Mouse (Mus musculus) urinary bladder, adult 18-20 months (tissue): Measurements from ENCODE around the gene Bicdl1.

Experiments used
- DNase-seq, 2 experiments: peaks; one replicate each; pipeline ENCODE4 v3.0.0; 2022; ENCODE audit warnings: low spot score in 2 of 2, mixed read lengths in 2 of 2

The Bicdl1 gene

DNA sequence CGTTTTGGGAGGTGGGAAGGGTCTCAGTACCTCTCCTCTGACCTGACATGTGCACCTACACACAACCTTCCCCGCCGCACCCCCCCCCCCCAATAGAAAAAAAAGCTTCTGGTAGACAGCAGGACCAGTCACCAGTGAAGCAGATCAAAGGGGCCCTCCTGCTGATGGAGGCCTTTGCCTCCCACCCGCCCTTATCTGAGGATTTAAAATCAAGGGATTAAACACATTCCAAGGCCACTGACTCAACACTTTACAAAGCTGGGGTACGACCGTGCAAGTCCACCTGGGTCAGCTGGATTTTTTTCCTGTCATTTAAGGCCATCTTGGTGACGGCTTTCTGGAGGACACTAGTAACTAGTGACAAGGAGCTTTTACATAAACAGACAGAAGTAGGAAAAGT lies 63.5 kb downstream of the Bicdl1 start:
- DNase-seq: no peak

DNA sequence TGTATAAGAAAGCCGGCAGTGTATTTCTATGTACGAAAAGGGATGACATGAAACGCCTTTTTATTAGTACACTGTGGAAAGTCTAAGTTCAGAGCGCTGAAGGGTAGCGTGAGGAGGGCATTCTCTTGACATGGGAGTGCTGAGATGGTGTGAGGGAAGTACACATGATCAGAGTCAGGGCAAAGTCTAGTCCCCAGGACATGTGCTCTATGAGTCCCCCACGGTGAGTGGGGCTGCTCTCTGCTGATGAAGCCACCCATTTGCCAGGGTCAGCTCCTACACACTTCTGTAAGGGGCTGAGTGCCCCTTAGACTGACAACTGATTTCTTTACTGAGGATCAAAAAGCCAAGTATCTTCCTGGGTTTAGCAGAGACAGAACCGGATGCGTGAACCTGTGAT lies 64.2 kb downstream of the Bicdl1 start:
- no peak for DNase-seq

DNA sequence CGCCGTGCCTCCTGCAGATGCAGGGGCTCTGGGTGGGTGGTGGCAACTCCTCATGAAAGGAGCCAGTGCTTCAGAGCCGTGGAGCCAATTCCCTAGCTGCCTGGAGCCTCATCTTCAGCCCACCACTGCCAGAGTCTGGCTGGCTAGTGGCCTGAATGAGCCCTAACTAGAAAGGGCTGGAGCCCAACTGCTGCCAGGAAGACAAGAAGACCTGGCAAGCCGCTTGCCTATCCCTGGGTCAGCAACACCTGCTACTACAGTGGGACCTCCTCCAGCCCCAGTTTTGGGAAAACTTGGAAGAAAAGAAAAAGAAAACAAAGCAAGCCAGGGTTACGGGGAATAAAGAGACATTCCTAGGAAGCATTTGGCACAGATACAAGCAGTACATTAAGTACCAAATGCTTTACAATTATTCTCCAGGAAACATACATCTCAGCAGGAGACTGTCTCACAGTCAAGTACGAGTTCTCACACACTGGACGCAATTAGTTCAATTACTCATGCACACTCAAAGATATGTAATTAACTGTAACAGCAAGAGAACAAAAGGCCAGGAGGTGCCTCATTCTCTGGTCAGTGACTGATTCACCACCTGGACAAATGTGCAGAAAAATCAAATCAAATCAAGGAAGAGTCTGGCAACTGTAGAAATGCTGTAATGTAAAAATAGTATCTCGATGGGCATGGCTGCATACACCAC lies 64.9 kb downstream of the Bicdl1 start:
- no peak for DNase-seq

DNA sequence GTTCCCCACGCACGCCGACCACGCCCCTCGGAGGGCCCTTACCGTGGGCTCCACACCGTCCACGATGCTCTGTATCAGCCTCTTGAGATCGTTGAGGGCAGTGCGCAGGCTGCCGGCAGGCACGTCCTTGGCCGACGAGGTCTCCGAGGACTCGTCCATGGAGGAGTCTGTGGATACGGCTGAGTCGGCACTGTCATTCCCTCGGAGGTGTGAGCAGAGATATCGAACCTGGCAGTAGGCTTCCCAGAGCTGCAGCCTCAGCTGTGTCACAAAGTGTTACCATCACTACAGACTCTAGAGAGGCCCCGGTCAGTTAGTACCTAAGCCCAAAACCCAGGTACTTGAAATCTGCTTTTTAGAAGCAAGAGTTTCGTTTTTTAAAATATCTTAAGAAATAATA lies 68.8 kb downstream of the Bicdl1 start:
- no peak for DNase-seq

DNA sequence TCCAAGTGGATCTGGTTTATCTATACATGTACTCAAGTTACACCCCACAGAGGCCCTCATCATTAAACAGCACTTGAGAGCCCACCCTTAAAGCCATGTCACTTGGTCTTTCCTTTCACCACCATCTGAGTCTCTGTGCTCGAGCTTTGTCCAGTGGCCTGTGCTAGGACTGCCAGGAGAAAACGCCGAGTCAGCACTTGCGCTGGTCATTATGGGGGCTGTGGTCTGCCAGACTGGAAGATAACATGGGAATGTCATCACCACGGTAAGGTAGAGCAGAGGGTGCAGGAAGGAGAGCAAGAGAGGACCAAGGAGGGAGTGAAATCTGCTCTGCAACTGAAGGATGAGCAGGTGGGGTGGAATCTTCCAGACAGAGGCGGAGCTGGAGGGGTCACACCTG lies 73.1 kb downstream of the Bicdl1 start:
- DNase-seq: no peak

DNA sequence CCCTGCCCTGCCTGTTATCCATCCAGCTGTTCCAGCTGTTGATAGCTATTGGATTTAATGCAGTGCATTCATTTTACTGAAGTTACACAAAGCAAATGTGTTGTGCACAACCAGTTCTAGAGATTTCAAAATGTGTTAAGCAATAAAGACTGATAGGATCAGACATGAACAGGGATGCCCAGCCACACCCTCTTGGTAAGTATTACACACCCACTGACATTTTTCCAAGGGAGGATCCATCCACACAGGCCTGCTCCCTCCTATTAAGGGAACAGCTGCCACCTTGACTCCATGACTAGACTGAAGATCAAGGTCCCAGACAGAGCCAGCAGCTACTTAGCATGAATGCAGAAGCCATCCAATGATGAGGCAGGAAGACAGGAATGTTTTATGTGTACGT lies 74.2 kb downstream of the Bicdl1 start:
- no peak for DNase-seq

DNA sequence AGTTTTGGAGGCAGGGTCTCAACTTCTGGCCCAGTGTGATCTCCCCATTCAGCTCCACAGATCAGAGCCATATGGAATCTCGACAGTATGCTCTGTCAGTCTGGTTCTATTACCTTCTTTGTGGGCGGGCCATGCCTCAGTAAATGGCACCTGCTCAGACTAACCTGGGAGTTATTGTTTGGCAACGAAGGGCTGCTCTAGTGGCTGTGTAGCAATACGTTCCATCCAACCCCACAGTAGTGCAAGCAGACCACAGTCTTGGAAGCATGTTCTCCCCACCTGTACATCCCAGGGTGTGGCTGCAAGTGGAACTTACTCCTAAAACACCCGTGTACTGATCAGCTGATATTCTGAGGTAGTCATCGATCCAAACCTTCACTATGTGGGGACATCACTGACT lies 74.7 kb downstream of the Bicdl1 start:
- DNase-seq: no peak

DNA sequence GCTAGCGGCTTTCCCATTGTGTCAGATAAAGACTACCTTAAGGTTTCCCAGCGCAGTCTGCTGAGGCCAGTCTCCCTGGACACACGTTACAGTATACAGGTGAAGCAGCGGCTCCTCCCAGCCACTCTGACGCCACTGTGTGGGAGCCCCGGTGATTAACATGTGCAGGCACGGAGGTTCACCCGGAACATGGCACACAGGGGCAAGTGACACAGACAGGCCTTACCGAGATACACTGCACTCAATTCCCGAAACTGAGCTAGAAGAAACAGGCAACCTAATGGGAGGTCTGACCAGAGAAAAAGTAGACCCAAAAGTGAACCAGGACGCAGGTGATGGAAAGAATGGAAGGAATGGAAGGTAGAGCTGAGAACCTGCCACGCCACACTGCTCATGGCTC lies 77.6 kb downstream of the Bicdl1 start:
- DNase-seq: no peak

DNA sequence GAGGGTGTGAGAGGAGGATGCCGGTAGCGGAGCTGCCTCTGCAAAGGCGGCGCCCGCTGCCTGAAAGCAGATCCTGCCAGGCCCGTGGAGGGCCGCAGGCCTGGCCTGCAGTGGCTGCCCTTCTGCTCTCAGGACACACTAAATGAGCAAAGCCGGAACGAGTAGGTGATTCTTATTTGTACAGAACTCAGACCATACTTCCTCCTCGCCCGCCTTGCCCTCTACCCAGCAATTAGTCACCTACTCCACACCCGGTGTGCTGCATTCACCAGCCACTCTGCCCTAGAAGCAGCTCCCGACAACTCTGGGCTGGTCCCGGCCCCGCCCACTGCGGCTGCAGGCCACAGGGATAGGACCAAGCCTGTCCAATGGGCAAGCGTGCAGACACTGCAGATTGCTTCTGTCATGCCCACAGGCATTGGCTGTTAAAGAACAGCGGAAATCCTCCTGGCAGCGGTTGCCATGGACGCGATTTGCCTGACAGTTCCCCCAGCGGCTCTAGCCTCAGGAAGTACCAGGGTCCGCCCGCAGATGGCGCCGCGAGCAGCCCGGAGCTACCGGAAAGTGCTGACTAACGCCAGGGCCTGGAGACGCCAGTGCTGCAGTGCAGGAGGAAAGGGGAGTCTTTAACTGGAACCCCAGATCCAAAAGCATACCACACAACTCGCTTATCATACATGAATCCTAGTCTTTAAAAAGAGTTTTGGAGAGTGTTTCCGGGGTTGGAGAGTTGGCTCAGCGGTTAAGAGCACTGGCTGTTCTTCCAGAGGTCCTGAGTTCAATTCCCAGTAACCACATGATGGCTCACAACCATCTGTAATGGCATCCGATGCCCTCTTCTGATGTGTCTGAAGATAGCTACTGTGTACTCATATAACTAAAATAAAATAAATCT lies 78.5 kb downstream of the Bicdl1 start:
- peak; percentile 99 to 100 for DNase-seq

DNA sequence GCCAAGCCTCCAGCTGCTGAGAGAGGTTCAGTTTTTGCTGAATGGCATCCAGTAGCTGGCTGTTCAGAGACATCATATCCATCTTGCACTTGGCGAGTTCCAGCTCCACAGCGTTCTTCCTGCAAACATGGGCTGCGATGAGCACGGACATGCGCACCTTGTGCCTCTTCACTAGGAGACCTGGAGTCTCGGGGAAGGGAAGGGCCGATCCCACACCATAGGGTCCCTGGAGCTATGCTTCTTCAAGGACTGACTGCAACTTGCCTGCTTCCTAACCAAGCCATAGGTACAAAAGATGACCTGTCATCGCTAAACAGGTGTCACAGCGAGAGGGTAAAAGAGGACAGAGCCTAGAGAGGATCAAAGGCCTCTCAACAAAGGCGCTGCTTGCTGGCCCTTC lies 79.6 kb downstream of the Bicdl1 start:
- DNase-seq: no peak

DNA sequence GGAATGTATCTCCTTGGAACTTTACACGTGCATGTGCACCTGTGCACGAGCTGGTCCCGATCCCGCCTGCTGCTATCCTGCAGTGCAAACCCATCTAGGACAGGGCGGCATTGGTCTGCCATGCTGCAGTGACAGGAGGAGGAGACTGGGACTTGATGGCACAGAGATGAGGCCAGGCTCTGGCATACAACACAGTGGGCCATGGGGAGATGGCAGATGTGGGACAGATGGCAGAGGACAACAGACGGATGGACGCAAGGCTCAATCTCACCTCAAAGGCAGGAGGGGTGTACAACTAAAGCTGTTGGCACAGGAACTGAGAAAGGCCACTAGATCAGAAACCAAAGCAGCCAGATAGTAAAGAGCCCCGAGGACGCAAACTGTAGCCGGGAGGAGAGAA lies 80.5 kb downstream of the Bicdl1 start:
- no peak for DNase-seq

DNA sequence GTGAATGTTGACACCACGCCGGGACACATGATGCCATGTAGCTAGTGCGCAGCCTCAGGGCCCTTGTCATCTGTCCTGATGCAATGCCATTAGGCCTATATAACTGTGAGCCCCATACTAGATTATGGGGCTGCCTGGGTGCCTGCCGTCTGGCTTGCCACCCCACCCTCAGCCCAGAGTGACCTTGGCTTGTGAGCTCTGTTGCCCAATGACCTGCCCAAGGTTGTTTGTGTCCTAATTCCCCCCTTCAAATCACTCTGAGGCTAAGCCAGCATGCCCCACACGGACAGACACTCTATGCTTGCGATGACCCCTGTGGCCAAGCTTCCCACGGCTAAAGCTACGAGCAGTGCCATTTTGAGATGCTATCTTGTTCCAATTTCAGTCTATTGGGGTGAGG lies 81.7 kb downstream of the Bicdl1 start:
- no peak for DNase-seq

DNA sequence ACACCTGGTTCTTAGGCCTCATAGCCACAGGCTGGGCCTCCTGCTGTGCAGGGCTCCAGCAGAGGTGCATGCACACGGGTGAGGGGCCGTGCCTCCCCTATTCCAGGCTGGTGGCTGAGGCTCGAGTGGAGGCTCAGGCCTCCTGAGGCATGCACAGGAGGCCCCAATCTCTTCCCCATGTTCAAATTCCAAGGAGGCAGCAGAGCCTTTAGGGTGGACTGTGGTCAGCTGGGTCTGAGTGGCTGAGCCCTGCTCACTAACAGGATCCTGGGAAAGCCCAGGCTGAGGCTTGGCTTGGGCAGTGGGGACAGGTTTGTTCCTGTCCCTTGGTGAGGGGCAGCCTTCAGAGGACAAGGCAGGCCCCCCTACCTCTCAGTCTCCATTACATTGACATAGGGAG lies 82.5 kb downstream of the Bicdl1 start:
- DNase-seq: no peak

DNA sequence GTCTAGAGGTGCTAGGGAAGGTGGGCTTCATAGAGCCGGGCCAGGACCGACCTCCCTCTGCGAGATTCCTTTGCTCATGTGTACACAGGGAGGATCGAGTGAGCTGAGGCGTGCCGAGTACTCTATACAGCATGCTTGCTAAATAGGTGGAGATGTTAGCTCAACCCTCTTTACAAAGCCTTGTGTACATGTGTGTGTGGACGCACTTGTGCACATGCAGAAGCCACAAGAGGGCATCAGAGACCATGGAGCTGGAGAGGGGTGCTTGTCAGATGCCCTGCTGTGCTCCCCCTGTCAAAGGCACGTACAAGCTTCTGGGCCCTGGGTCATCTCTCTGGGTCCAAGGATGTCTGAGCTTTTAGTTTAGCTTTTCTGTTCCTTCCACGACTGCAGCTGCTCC lies 87.2 kb downstream of the Bicdl1 start:
- no peak for DNase-seq

DNA sequence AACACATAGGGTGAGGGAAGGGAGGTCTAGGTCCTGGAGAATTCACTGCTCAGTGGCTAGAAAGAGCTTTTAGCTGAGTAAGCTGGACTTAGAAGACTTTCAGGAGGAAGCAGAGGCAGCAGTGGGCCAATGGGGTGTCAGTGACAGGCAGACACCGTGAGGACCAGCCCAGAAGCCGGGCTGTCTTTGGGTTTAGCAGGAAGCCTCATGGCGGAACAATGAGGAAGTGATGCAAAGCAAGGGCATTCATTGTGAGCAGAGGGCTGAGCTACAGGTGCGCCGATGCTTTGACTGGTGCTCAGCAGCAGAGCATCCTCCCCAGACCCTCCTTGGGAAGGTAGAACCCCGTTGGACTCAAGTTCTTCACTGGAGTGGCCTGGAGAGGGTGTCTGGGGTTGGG lies 95.9 kb downstream of the Bicdl1 start:
- no peak for DNase-seq

DNA sequence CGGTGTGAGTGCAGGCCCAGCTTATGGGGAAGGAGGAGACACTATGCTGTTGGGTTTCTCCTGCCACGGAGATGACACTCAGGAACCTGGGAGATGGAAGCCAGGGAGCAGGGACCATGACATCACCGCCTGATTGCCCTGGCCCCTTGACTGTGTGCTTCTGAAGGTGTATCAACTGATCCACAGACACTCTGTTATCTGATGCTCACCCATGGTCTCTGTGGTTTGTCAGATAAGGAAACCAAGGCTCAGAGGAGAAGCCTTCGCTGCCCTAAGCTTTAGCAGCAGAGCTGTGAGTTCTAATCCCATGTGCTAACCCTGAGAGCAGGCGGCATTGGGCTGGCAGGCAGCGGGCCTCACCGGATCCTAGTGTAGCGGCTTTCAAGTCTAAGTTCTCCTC lies 97.4 kb downstream of the Bicdl1 start:
- no peak for DNase-seq

DNA sequence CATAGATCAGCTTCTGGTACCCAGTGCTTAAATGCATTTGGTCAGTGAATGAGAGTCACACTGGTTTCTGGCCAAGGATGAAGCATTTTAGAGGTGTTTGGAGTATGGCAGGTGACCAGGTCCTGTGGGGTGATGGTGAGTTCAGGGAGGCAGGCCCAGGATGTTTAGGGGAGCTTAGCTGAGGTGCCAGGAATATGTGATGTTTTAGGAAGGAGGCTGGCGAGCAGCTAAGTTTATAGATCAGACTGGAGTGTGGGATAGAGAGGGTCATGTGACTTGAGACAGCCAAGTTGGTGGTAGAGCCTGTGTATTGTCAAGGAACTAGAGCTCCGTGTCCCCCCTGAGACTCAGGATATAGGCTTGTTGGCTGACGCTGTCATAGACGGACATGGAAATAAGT lies 98.4 kb downstream of the Bicdl1 start:
- DNase-seq: no peak

DNA sequence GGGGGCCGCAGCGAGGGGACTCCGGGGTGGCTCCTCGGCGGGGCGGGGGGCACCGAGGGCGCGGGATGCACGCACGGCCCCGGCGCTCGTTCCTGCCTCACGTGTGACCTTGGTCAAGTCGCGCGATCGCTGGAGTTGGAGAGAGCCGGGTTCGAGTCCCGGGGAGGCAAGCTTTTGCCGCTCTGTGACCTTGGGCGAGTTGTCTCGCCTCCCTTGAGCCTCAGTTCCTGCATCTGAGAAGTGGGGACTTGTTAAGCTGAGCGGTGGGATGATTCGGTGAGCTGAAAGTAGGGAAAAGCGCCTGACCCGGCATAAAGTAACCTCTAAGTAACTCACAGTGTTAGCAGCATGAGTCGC lies 99.1 kb downstream of the Bicdl1 start:
- peak in 1 of 2 experiments; percentile 27 for DNase-seq

DNA sequence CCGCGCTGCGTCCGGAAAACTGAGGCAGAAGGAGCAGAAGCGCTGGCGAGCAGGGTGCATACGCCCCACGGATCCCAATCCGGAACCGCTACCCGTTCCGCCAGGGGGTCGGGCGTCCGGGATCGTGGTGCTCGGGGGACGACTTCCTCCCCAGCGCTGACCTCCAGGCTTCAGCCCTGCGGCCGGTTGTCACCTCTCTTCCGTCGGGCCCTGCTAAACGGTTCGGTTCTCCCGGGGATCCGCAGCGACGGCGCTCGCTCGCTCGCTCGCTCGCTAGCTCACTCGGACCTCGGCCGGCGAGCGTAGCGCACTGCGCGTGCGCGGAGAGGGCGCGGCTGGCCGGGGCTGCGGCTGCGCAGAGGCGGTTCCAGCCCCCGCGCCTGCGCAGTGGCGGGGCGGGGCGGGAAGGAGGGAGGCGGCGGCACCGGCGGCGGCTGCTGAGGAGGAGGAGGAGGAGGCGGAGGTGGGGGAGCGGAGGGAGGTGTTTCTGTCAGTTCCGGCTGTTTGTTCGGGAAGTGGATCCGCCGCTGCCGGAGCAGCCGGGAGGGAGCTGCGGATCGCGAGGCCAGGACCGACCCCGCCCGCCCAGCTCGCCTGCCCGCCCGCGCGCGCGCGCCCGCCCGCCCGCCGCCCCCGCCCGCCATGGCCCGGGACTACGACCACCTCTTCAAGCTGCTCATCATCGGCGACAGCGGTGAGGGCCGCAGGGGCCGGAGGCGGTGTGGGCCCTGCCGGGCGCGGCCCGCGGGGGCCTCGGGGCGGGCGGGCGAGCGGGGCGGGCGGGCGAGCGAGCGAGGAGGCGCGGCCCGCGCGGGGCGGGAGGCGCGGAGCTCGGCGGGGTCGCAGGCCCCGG lies 99.7 kb downstream of the Bicdl1 start, which contains the start of gene Rab35:
Gene Rab35 (plus strand): TSS at position 404 of the 853 bp plus-strand sequence.
- DNase-seq: peak; percentile 87 to 93

DNA sequence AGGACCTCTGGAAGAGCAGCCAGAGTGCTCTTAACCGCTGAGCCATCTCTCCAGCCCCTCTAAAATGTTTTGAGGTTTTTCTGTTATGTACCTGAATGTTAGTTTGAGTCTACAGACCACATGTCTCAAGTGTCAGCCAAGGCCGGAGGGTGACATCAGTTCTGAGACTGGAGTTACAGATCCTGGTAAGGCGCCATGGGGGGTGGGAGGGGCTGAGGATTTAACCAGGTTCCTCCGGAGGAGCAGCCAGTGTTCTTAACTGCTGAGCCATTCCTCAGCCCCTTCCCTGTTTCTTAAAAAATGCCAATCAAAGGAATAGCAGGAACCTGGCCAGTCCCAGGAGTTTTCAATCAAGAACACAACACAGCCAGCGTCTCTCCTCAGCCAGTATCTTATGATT lies 101.1 kb downstream of the Bicdl1 start:
- DNase-seq: no peak

DNA sequence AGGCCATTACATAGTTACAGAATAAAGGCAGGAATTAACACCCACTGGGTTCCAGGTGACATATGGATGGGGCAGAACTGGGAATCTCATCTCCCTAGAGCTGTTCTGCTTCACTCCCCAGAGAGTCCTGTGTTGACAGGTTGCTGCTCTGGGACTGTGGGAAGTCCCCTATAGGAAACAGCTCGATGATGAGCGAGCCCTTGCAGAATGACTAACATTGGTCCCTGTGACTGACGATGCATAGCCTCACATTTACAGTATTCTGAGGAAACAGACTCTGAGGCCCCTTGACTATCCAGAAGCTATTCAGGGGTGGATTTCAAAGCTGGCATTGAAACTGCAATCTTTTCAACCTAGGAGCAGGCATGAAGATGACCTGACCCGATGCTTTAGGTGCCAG lies 101.7 kb downstream of the Bicdl1 start:
- no peak for DNase-seq

DNA sequence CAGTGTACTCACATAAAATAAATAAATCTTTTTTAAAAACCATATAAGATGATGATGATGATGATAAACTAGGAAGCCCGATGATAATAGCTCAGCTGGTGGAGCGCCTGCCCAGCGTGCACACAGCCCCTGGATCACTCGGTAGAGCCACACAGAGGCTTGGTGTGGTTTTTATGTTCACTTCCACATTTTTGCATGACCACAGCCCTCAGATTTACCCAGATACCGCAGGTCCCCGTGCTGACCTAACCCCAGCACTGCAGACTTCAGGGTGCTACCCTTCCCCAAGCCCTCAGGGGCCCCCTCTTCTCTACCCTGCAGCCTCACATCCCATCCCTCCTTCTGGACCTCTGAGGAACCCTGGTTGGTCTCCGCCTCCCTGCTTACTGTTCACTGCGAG lies 103.3 kb downstream of the Bicdl1 start:
- DNase-seq: no peak
